In genomic region chr6:17478252-17478651, GRCm38 (mm10) we compare ENCODE assay signal across 29 mouse cellular contexts.
"Had no signal": no experiment of that assay in that cellular context is flagged by ENCODE, and none has a peak within 500 bp of the region (broad histone marks: within the 10 kb centered on the region; RNA-seq: fewer than 3 reads in every experiment).

No protein-coding gene starts in this region.

- H3K36me3 ChIP-seq: limb, embryonic 10.5 days; limb, embryonic 12.5 days; limb, embryonic 13.5 days; limb, embryonic 15.5 days; liver, embryonic 13.5 days; liver, embryonic 15.5 days; lung, embryonic 15.5 days; midbrain, embryonic 10.5 days; midbrain, embryonic 12.5 days; midbrain, embryonic 13.5 days; midbrain, embryonic 15.5 days had no signal

- H3K4me1 ChIP-seq: limb, embryonic 10.5 days; limb, embryonic 13.5 days; limb, embryonic 15.5 days; liver, embryonic 13.5 days; lung, embryonic 15.5 days; megakaryocyte, embryonic 14.5 days; midbrain, embryonic 13.5 days; midbrain, embryonic 15.5 days had no signal

- H3K9me3 ChIP-seq: limb, embryonic 10.5 days; limb, embryonic 12.5 days; limb, embryonic 13.5 days; limb, embryonic 15.5 days; liver, embryonic 13.5 days; liver, embryonic 15.5 days; lung, embryonic 15.5 days; megakaryocyte, embryonic 14.5 days; midbrain, embryonic 10.5 days; midbrain, embryonic 12.5 days; midbrain, embryonic 13.5 days; midbrain, embryonic 15.5 days had no signal

- H3K4me3 ChIP-seq: left cerebral cortex, adult 2 months; limb, embryonic 10.5 days; limb, embryonic 12.5 days; limb, embryonic 13.5 days; limb, embryonic 15.5 days; liver, embryonic 13.5 days; liver, embryonic 15.5 days; lung, embryonic 15.5 days; megakaryocyte, embryonic 14.5 days; midbrain, embryonic 10.5 days; midbrain, embryonic 12.5 days; midbrain, embryonic 13.5 days; midbrain, embryonic 15.5 days had no signal

- H3K27me3 ChIP-seq: limb, embryonic 12.5 days; limb, embryonic 15.5 days; liver, embryonic 13.5 days; liver, embryonic 15.5 days; lung, embryonic 15.5 days; megakaryocyte, embryonic 14.5 days; midbrain, embryonic 12.5 days; midbrain, embryonic 13.5 days had no signal

- H3K9ac ChIP-seq: limb, embryonic 12.5 days; limb, embryonic 13.5 days; limb, embryonic 15.5 days; liver, embryonic 13.5 days; liver, embryonic 14.5 days; liver, embryonic 15.5 days; lung, embryonic 14.5 days; lung, embryonic 15.5 days; midbrain, embryonic 12.5 days; midbrain, embryonic 13.5 days; midbrain, embryonic 15.5 days had no signal

- H3K27ac ChIP-seq: left cerebral cortex, adult 2 months; limb, embryonic 10.5 days; limb, embryonic 12.5 days; limb, embryonic 13.5 days; limb, embryonic 15.5 days; liver, embryonic 13.5 days; liver, embryonic 14.5 days; liver, embryonic 15.5 days; lung, embryonic 15.5 days; macrophage; midbrain, embryonic 10.5 days; midbrain, embryonic 12.5 days; midbrain, embryonic 13.5 days; midbrain, embryonic 15.5 days had no signal

- ATAC-seq: lung, postnatal 0 days; midbrain, embryonic 13.5 days; midbrain, embryonic 15.5 days; midbrain, embryonic 16.5 days had no signal

- DNase-seq: layer of hippocampus, postnatal 36 days; left cerebral cortex, postnatal 4 days; liver; liver, embryonic 13.5 days; lung, adult 18-20 months; lung, adult 2 months; lung, embryonic 14.5 days; lung, postnatal 10 days; lung, postnatal 14 days; lung, postnatal 36 days; lung, postnatal 4 days; midbrain, embryonic 14.5 days had no signal

- H3K4me2 ChIP-seq: limb, embryonic 12.5 days; limb, embryonic 13.5 days; limb, embryonic 15.5 days; liver, embryonic 13.5 days; liver, embryonic 15.5 days; lung, embryonic 14.5 days; lung, embryonic 15.5 days; midbrain, embryonic 11.5 days; midbrain, embryonic 12.5 days; midbrain, embryonic 13.5 days; midbrain, embryonic 15.5 days had no signal
